Mouse (Mus musculus) layer of hippocampus, adult 2 months (tissue): ENCODE results near the gene Rrm2. TPM values are rescaled to one million over a fixed set of nuclear protein-coding genes. Genes with fewer than 3 reads are reported as not detected.
"Not testable (repeated sequence)": the region's sequence is repeated elsewhere in the genome, so short reads cannot be mapped to it uniquely, and the experiment has no call there.

Experiments
- DNase-seq, 2 experiments: peaks; one replicate each; pipeline ENCODE4 v3.0.0; 2022; ENCODE audit warnings: low spot score in 2 of 2
- H3K27ac ChIP-seq: fragments of 200-600 bp; 2 replicates; pipeline ENCODE4 v1.8.1; 2022
- H3K4me3 ChIP-seq: fragments of 200-600 bp; 2 replicates; pipeline ENCODE4 v1.8.1; 2022; ENCODE audit warnings: mild to moderate bottlenecking
- CTCF ChIP-seq: fragments of 200-600 bp; conservative IDR thresholded peaks from 2 replicates; pipeline ENCODE4 v1.8.1; 2022; ENCODE audit warnings: antibody characterized with exemption, mild to moderate bottlenecking, moderate library complexity
- total RNA-seq, 2 experiments: library from RNA; stranded (reverse); gene quantifications; 2 replicates each; pipeline ENCODE4 v1.2.3; 2021

Gene Rrm2
- total RNA-seq, 2 experiments from 2014 or later, result 2.0 to 2.2 TPM

- TF ChIP-seq CTCF, result no peak
- DNase-seq, result no peak
- Histone ChIP-seq H3K27ac (no peak overlapping the region), H3K4me3 (no peak overlapping the region)
Observed at GRCm38 (mm10) chr12:24686696-24687346, 21.2 kb upstream of the Rrm2 start.

DNA sequence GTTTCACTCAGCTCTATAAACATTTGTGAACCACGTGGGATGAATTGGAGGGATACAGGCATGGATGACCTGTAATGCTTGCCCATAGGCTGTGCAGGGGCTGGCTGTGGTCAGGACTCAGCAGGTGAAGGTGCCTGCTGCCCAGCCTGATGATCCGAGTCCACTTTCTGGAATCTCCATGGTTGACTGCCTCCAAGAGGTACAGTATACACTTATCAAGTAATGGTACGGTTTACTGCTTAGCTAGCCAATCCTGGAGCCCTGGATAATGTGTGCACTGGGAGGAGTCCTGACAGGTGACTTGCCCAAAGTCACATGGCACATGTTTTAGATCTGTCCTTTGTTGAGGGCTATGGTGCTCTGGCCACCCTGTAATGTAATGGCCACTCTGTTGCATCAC lies 17.7 kb upstream of the Rrm2 start:
- no peak overlapping the region for H3K4me3 ChIP-seq
- no peak for TF ChIP-seq CTCF

GRCm38 (mm10) chr12:24696500-24697483 lies 11.2 kb upstream of the Rrm2 start:
- no peak overlapping the region for H3K27ac ChIP-seq
- no peak overlapping the region for H3K4me3 ChIP-seq
- peak; percentile 78 for TF ChIP-seq CTCF
- peak; percentile 84 to 92 for DNase-seq

More for the DNA sequence above, 17.7 kb upstream of the Rrm2 start:
- H3K27ac ChIP-seq, result no peak overlapping the region
- no peak for DNase-seq

DNA sequence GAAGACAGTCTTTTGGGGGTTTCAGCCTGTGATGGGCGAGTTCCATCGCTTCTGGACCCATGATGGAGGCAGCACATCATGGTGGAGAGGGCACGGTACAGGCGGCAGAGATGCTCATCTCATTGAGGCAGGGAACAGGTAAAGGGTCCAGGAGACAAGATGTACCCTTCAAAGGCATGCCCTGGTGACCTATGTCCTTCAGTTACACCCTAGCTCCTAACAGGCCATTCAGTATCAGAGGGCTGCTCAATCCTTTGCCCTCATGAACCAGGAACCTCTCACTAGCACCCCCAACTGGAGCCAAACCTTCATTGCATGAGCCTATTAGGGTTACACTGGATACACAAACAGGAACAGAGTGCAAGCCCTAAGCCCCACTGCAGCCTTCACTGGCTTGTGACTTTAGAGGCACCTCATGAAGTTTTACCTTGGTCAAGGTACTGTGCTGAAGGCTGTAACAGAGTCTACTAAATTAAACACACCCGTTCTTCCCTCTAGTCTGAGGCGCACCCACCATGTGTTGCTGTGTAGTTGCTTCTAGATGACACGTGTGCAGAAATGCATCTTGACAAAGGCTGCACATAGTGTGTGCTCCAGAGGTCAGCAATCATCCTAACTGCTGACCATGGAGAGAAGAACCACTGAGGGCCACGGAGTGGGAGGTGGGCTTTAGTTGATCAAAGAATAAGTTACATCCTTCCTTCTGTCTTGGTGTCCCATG lies 10.4 kb upstream of the Rrm2 start:
- Histone ChIP-seq H3K4me3 (no peak overlapping the region), H3K27ac (no peak overlapping the region)
- no peak for DNase-seq
- TF ChIP-seq CTCF, result no peak

DNA sequence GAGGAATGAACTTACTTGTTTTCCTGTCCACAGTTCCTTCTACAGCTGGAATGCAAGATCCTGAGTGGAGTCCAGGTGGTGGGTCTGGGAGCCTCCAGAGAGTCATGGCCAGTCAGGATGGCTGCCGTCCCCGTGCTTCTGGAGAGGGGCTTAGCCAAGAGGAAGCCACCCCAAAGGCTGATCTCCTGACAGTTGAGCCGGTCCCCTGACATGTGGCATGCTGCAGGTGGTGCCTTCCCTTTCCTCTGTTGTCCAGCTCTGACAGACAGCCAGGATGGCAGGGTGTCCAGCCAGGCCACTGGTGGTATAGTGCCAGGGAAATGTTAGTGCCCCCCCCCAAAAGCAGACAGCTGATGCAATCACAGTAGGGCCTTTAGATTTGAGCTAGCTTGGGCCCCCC lies 9.5 kb upstream of the Rrm2 start:
- no peak overlapping the region for H3K4me3 ChIP-seq
- DNase-seq, result no peak
- no peak overlapping the region for H3K27ac ChIP-seq
- TF ChIP-seq CTCF, result no peak

GRCm38 (mm10) chr12:24699578-24699977 lies 8.5 kb upstream of the Rrm2 start:
- TF ChIP-seq CTCF, result no peak; the same call in 1 of the 2 replicates
- Histone ChIP-seq H3K27ac (no peak overlapping the region), H3K4me3 (no peak overlapping the region)
- DNase-seq, result no peak

GRCm38 (mm10) chr12:24701621-24702020 lies 6.4 kb upstream of the Rrm2 start:
- peak; percentile 50 for TF ChIP-seq CTCF
- not testable (repeated sequence) for H3K4me3 ChIP-seq, H3K27ac ChIP-seq

DNA sequence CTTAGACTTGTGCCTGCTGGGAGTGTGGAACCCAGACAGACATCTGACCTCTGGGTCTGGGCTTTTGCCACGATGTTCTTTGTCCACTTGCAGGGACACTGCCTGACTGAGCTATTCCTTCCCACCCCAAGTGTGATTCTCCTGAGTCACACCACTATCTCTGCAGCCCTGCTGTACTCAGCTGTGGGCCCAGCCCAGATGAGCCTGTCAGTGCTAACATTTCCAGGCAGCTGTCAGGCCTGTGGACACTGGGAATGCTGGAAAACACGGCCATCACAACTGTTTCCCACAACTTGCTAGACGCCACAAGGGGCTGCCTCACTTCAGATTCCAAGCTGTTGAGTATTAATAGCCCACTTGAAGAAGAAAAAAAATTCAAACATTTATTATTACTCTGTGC lies 5.0 kb upstream of the Rrm2 start:
- Histone ChIP-seq H3K27ac (no peak overlapping the region), H3K4me3 (no peak overlapping the region)
- no peak for TF ChIP-seq CTCF
- no peak for DNase-seq

More at GRCm38 (mm10) chr12:24701621-24702020, 6.4 kb upstream of the Rrm2 start:
- not testable (repeated sequence) for DNase-seq

GRCm38 (mm10) chr12:24705502-24706263 lies 2.4 kb upstream of the Rrm2 start:
- Histone ChIP-seq H3K27ac (no peak overlapping the region), H3K4me3 (no peak overlapping the region)
- DNase-seq, result no peak
- TF ChIP-seq CTCF, result no peak

- Histone ChIP-seq H3K27ac (no peak overlapping the region), H3K4me3 (no peak overlapping the region)
- no peak for TF ChIP-seq CTCF
- DNase-seq, result no peak
Observed at GRCm38 (mm10) chr12:24706764-24707479, 1.1 kb upstream of the Rrm2 start.

DNA sequence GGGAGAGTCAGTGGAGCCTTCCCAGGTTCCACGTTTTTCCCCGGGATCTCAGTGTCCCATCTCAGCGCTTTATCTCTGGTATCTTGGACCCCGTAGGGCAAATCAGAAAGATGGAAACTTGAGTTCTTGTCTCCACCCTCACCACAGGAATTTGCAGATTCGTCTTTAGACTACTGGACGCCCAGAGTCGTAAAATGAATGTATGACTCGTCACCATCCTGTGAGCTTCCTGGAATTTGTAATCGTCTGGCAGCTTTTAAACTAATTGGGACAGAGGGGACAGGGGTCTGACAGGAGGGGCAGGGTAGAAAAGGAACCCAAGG lies 600 bp upstream of the Rrm2 start:
- no peak for TF ChIP-seq CTCF
- no peak for DNase-seq
- H3K4me3 ChIP-seq, result no peak overlapping the region
- no peak overlapping the region for H3K27ac ChIP-seq

DNA sequence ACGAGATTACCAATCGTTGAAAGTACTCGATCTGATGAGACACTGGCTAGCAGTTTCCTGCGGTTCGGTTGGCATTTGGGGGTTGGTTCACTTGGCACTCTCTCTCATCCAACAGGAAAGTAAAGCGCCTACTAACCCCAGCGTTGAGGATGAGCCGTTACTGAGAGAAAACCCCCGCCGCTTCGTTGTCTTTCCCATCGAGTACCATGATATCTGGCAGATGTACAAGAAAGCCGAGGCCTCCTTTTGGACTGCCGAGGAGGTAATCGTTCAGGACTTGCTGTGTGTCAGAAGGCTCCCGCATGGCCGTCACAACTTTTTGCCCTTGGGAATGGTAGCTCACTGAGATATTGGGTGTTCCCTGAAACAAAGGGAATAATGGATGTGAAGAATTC lies 780 bp downstream of the Rrm2 start:
- DNase-seq, result no peak
- Histone ChIP-seq H3K4me3 (peak overlapping the region; percentile 81), H3K27ac (no peak overlapping the region)
- no peak for TF ChIP-seq CTCF
